Mouse (Mus musculus) spleen, postnatal 36 days (tissue): ENCODE results near the gene Clec5a.
"Not testable (repeated sequence)": the region's sequence is repeated elsewhere in the genome, so short reads cannot be mapped to it uniquely, and the experiment has no call there.

Experiments used
- DNase-seq, 2 experiments: peaks; one replicate each; pipeline ENCODE4 v3.0.0; 2022; ENCODE audit warnings: low spot score in 2 of 2, mixed read lengths in 1 of 2

Clec5a gene

GRCm38 (mm10) chr6:40585645-40586044, at the start of gene Clec5a:
Gene Clec5a (minus strand): TSS chr6:40585821.
- no peak for DNase-seq

GRCm38 (mm10) chr6:40634640-40635071, 49.0 kb upstream of the Clec5a start:
- DNase-seq, result no peak

GRCm38 (mm10) chr6:40628406-40629000, 42.9 kb upstream of the Clec5a start, which contains the start of gene Mgam:
Gene Mgam (plus strand): TSS chr6:40628831.
- no peak for DNase-seq

GRCm38 (mm10) chr6:40626111-40626510, 40.5 kb upstream of the Clec5a start:
- DNase-seq, result no peak

GRCm38 (mm10) chr6:40617965-40618364, 32.3 kb upstream of the Clec5a start:
- no peak for DNase-seq

GRCm38 (mm10) chr6:40613260-40613852, 27.7 kb upstream of the Clec5a start, which contains the start of gene Tas2r138:
Gene Tas2r138 (minus strand): TSS chr6:40613310.
- no peak for DNase-seq

- DNase-seq, result no peak
These were observed 24.6 kb upstream of the Clec5a start for GRCm38 (mm10) chr6:40610244-40610643.

- DNase-seq, result no peak
These were observed 21.8 kb upstream of the Clec5a start for GRCm38 (mm10) chr6:40607431-40607830.

GRCm38 (mm10) chr6:40598546-40598945, 12.9 kb upstream of the Clec5a start:
- DNase-seq, result not testable (repeated sequence)

- DNase-seq, result no peak
These were observed 9.4 kb upstream of the Clec5a start for GRCm38 (mm10) chr6:40594804-40595550.

- no peak for DNase-seq
These were observed 2.7 kb upstream of the Clec5a start for GRCm38 (mm10) chr6:40588346-40588745.

- no peak for DNase-seq
These were observed 1.3 kb downstream of the Clec5a start for GRCm38 (mm10) chr6:40584336-40584735.

GRCm38 (mm10) chr6:40576305-40576704, 9.3 kb downstream of the Clec5a start:
- DNase-seq, result peak in 1 of 2 experiments; percentile 27

GRCm38 (mm10) chr6:40573618-40574017, 12.0 kb downstream of the Clec5a start:
- DNase-seq, result no peak

- no peak for DNase-seq
These were observed 16.4 kb downstream of the Clec5a start, which contains the start of gene Olfr460 for GRCm38 (mm10) chr6:40569187-40569586. Gene Olfr460 (plus strand): TSS chr6:40569487.

GRCm38 (mm10) chr6:40554950-40555349, 30.7 kb downstream of the Clec5a start, which contains the start of gene Olfr461:
Gene Olfr461 (minus strand): TSS chr6:40555050.
- no peak for DNase-seq

GRCm38 (mm10) chr6:40544690-40545089, 40.9 kb downstream of the Clec5a start:
- DNase-seq, result no peak
